Mouse (Mus musculus): ENCODE results near the gene Tbc1d9. TPM values are rescaled to one million over a fixed set of nuclear protein-coding genes. Genes with fewer than 3 reads are reported as not detected.

Gene Tbc1d9
- polyA plus RNA-seq, 1 experiment from 2014 or later: 1.4 TPM

GRCm38 (mm10) chr8:83187363-83187962 lies 22.3 kb downstream of the Tbc1d9 start:
- ATAC-seq (ENCODE audit: low read depth): no peak

GRCm38 (mm10) chr8:83189538-83190095 lies 24.5 kb downstream of the Tbc1d9 start:
- Histone ChIP-seq H3K9ac (ENCODE audit: low read length) (no peak overlapping the region), H3K27ac (ENCODE audit: low read length) (no peak overlapping the region), H3K36me3 (ENCODE audit: control insufficient read depth, insufficient read depth, low read length) (no peaks in the 10 kb centered on the region), H3K9me3 (ENCODE audit: control insufficient read depth, low read length) (no peaks in the 10 kb centered on the region), H3K4me1 (replicated peaks; ENCODE audit: control insufficient read depth, insufficient read depth, low read length) (no peaks in the 10 kb centered on the region; the same call in 1 of the 2 replicates), H3K4me2 (ENCODE audit: low read depth, low read length) (no peak overlapping the region), H3K27me3 (ENCODE audit: control insufficient read depth, insufficient read depth, low read depth, low read length) (no peaks in the 10 kb centered on the region), H3K4me3 (ENCODE audit: low read length) (no peak overlapping the region)
- 39% methylated on average over 4 of the region's 4 CpGs for WGBS
- ATAC-seq (ENCODE audit: low read depth): no peak

More at GRCm38 (mm10) chr8:83187363-83187962, 22.3 kb downstream of the Tbc1d9 start:
- Histone ChIP-seq H3K4me2 (ENCODE audit: low read depth, low read length) (no peak overlapping the region), H3K27ac (ENCODE audit: low read length) (no peak overlapping the region), H3K9me3 (ENCODE audit: control insufficient read depth, low read length) (no peaks in the 10 kb centered on the region), H3K4me1 (replicated peaks; ENCODE audit: control insufficient read depth, insufficient read depth, low read length) (peaks cover 10% of the 10 kb centered on the region), H3K36me3 (ENCODE audit: control insufficient read depth, insufficient read depth, low read length) (no peaks in the 10 kb centered on the region), H3K27me3 (ENCODE audit: control insufficient read depth, insufficient read depth, low read depth, low read length) (no peaks in the 10 kb centered on the region), H3K4me3 (ENCODE audit: low read length) (no peak overlapping the region), H3K9ac (ENCODE audit: low read length) (no peak overlapping the region)
- 89% methylated on average over 10 of the region's 10 CpGs for WGBS

- Histone ChIP-seq H3K27ac (ENCODE audit: low read length) (no peak overlapping the region), H3K9me3 (ENCODE audit: control insufficient read depth, low read length) (no peaks in the 10 kb centered on the region), H3K9ac (ENCODE audit: low read length) (no peak overlapping the region), H3K36me3 (ENCODE audit: control insufficient read depth, insufficient read depth, low read length) (no peaks in the 10 kb centered on the region), H3K4me3 (ENCODE audit: low read length) (no peak overlapping the region), H3K27me3 (ENCODE audit: control insufficient read depth, insufficient read depth, low read depth, low read length) (no peaks in the 10 kb centered on the region), H3K4me2 (ENCODE audit: low read depth, low read length) (no peak overlapping the region), H3K4me1 (replicated peaks; ENCODE audit: control insufficient read depth, insufficient read depth, low read length) (peaks cover 10% of the 10 kb centered on the region)
- WGBS: 84% methylated on average over 6 of the region's 6 CpGs
- ATAC-seq (ENCODE audit: low read depth): no peak
These were observed 30.9 kb downstream of the Tbc1d9 start for GRCm38 (mm10) chr8:83196088-83196487.

GRCm38 (mm10) chr8:83199715-83200114 lies 34.6 kb downstream of the Tbc1d9 start:
- H3K9me3 ChIP-seq (ENCODE audit: control insufficient read depth, low read length): no peaks in the 10 kb centered on the region
- H3K4me2 ChIP-seq (ENCODE audit: low read depth, low read length): no peak overlapping the region
- WGBS: 66% methylated on average over 8 of the region's 8 CpGs
- no peak overlapping the region for H3K4me3 ChIP-seq (ENCODE audit: low read length)
- peaks cover 10% of the 10 kb centered on the region for H3K4me1 ChIP-seq (replicated peaks; ENCODE audit: control insufficient read depth, insufficient read depth, low read length)
- ATAC-seq (ENCODE audit: low read depth): no peak
- H3K36me3 ChIP-seq (ENCODE audit: control insufficient read depth, insufficient read depth, low read length): no peaks in the 10 kb centered on the region
- no peak overlapping the region for H3K9ac ChIP-seq (ENCODE audit: low read length)
- H3K27ac ChIP-seq (ENCODE audit: low read length): no peak overlapping the region
- H3K27me3 ChIP-seq (ENCODE audit: control insufficient read depth, insufficient read depth, low read depth, low read length): no peaks in the 10 kb centered on the region

- Histone ChIP-seq H3K4me3 (ENCODE audit: low read length) (no peak overlapping the region), H3K27me3 (ENCODE audit: control insufficient read depth, insufficient read depth, low read depth, low read length) (no peaks in the 10 kb centered on the region), H3K4me2 (ENCODE audit: low read depth, low read length) (peak overlapping the region; percentile 41), H3K9me3 (ENCODE audit: control insufficient read depth, low read length) (no peaks in the 10 kb centered on the region), H3K4me1 (replicated peaks; ENCODE audit: control insufficient read depth, insufficient read depth, low read length) (peaks cover 10% of the 10 kb centered on the region), H3K9ac (ENCODE audit: low read length) (no peak overlapping the region), H3K27ac (ENCODE audit: low read length) (peak overlapping the region; percentile 53), H3K36me3 (ENCODE audit: control insufficient read depth, insufficient read depth, low read length) (no peaks in the 10 kb centered on the region)
- peak; percentile 54; the same call in 1 of the 2 replicates for ATAC-seq (ENCODE audit: low read depth)
- WGBS: 38% methylated on average over 16 of the region's 16 CpGs
These were observed 35.3 kb downstream of the Tbc1d9 start for GRCm38 (mm10) chr8:83200191-83201177.

GRCm38 (mm10) chr8:83202946-83203345 lies 37.8 kb downstream of the Tbc1d9 start:
- Histone ChIP-seq H3K4me3 (ENCODE audit: low read length) (no peak overlapping the region), H3K9ac (ENCODE audit: low read length) (no peak overlapping the region), H3K4me1 (replicated peaks; ENCODE audit: control insufficient read depth, insufficient read depth, low read length) (peaks cover 10% of the 10 kb centered on the region), H3K9me3 (ENCODE audit: control insufficient read depth, low read length) (no peaks in the 10 kb centered on the region), H3K36me3 (ENCODE audit: control insufficient read depth, insufficient read depth, low read length) (no peaks in the 10 kb centered on the region), H3K27ac (ENCODE audit: low read length) (no peak overlapping the region), H3K27me3 (ENCODE audit: control insufficient read depth, insufficient read depth, low read depth, low read length) (no peaks in the 10 kb centered on the region), H3K4me2 (ENCODE audit: low read depth, low read length) (no peak overlapping the region)
- ATAC-seq (ENCODE audit: low read depth): no peak
- 84% methylated on average over 11 of the region's 11 CpGs for WGBS

GRCm38 (mm10) chr8:83205907-83206306 lies 40.8 kb downstream of the Tbc1d9 start:
- Histone ChIP-seq H3K9ac (ENCODE audit: low read length) (no peak overlapping the region), H3K27me3 (ENCODE audit: control insufficient read depth, insufficient read depth, low read depth, low read length) (no peaks in the 10 kb centered on the region), H3K4me1 (replicated peaks; ENCODE audit: control insufficient read depth, insufficient read depth, low read length) (peaks cover under 1% of the 10 kb centered on the region; the same call in 1 of the 2 replicates), H3K9me3 (ENCODE audit: control insufficient read depth, low read length) (no peaks in the 10 kb centered on the region), H3K36me3 (ENCODE audit: control insufficient read depth, insufficient read depth, low read length) (no peaks in the 10 kb centered on the region), H3K4me2 (ENCODE audit: low read depth, low read length) (no peak overlapping the region), H3K4me3 (ENCODE audit: low read length) (no peak overlapping the region), H3K27ac (ENCODE audit: low read length) (no peak overlapping the region)
- no peak for ATAC-seq (ENCODE audit: low read depth)
- 42% methylated on average over 7 of the region's 7 CpGs for WGBS

GRCm38 (mm10) chr8:83209581-83209980 lies 44.4 kb downstream of the Tbc1d9 start:
- WGBS: 41% methylated on average over 4 of the region's 4 CpGs
- H3K27ac ChIP-seq (ENCODE audit: low read length): no peak overlapping the region
- H3K9me3 ChIP-seq (ENCODE audit: control insufficient read depth, low read length): no peaks in the 10 kb centered on the region
- H3K4me1 ChIP-seq (replicated peaks; ENCODE audit: control insufficient read depth, insufficient read depth, low read length): no peaks in the 10 kb centered on the region
- H3K4me2 ChIP-seq (ENCODE audit: low read depth, low read length): no peak overlapping the region
- no peaks in the 10 kb centered on the region for H3K27me3 ChIP-seq (ENCODE audit: control insufficient read depth, insufficient read depth, low read depth, low read length)
- no peak overlapping the region for H3K9ac ChIP-seq (ENCODE audit: low read length)
- ATAC-seq (ENCODE audit: low read depth): no peak
- H3K4me3 ChIP-seq (ENCODE audit: low read length): no peak overlapping the region
- H3K36me3 ChIP-seq (ENCODE audit: control insufficient read depth, insufficient read depth, low read length): no peaks in the 10 kb centered on the region

- Histone ChIP-seq H3K4me2 (ENCODE audit: low read depth, low read length) (no peak overlapping the region), H3K4me3 (ENCODE audit: low read length) (no peak overlapping the region), H3K27ac (ENCODE audit: low read length) (no peak overlapping the region), H3K36me3 (ENCODE audit: control insufficient read depth, insufficient read depth, low read length) (no peaks in the 10 kb centered on the region), H3K27me3 (ENCODE audit: control insufficient read depth, insufficient read depth, low read depth, low read length) (no peaks in the 10 kb centered on the region), H3K9me3 (ENCODE audit: control insufficient read depth, low read length) (no peaks in the 10 kb centered on the region), H3K4me1 (replicated peaks; ENCODE audit: control insufficient read depth, insufficient read depth, low read length) (no peaks in the 10 kb centered on the region), H3K9ac (ENCODE audit: low read length) (no peak overlapping the region)
- 82% methylated on average over 7 of the region's 7 CpGs for WGBS
- no peak for ATAC-seq (ENCODE audit: low read depth)
These were observed 45.5 kb downstream of the Tbc1d9 start for GRCm38 (mm10) chr8:83210676-83211075.

All from lung, embryonic 16.5 days (tissue).